Mouse (Mus musculus) liver, embryonic 11.5 days (tissue): ENCODE data around the gene Fam57b. TPM values are rescaled to one million over a fixed set of nuclear protein-coding genes. Genes with fewer than 3 reads are reported as not detected.

Source experiments
- ATAC-seq: fragments of 200-750 bp; cut with Nextera tagmentation; replicated peaks from 2 replicates; pipeline ENCODE4 v1.8.0; 2017; ENCODE audit warnings: moderate number of reproducible peaks, mild to moderate bottlenecking, moderate TSS enrichment, moderate library complexity; ENCODE audit not compliant: low FRiP score
- DNase-seq: peaks from one replicate; pipeline ENCODE4 v3.0.0-alpha.2; 2017; ENCODE audit warnings: low spot score
- H3K27ac ChIP-seq: fragments of 300-500 bp; sonication (generic); 2 replicates; pipeline ENCODE4 v1.5.1; 2014; ENCODE audit warnings: mild to moderate bottlenecking, low read depth, low read length, control low read depth
- H3K27me3 ChIP-seq: fragments of 300-500 bp; sonication (generic); replicated peaks from 2 replicates; pipeline ENCODE4 v1.6.1; 2014; ENCODE audit warnings: low read length, mixed read lengths; ENCODE audit not compliant: control insufficient read depth, insufficient read depth
- H3K36me3 ChIP-seq: fragments of 300-500 bp; sonication (generic); 2 replicates; pipeline ENCODE4 v1.6.1; 2014; ENCODE audit warnings: mild to moderate bottlenecking, low read length, moderate library complexity, mixed read lengths; ENCODE audit not compliant: control insufficient read depth, insufficient read depth
- H3K4me1 ChIP-seq: fragments of 300-500 bp; sonication (generic); replicated peaks from 2 replicates; pipeline ENCODE4 v1.6.1; 2014; ENCODE audit warnings: low read length, mixed read lengths; ENCODE audit not compliant: control insufficient read depth, insufficient read depth
- H3K4me2 ChIP-seq: fragments of 300-500 bp; sonication (generic); 2 replicates; pipeline ENCODE4 v1.6.1; 2014; ENCODE audit warnings: mild to moderate bottlenecking, control low read depth, moderate library complexity
- H3K4me3 ChIP-seq: fragments of 300-500 bp; sonication (generic); 2 replicates; pipeline ENCODE4 v1.5.1; 2014; ENCODE audit warnings: low read depth, low read length, control low read depth
- H3K9ac ChIP-seq: fragments of 300-500 bp; sonication (generic); 2 replicates; pipeline ENCODE4 v1.6.1; 2014; ENCODE audit warnings: low read depth, low read length, control low read depth
- H3K9me3 ChIP-seq: fragments of 300-500 bp; sonication (generic); 2 replicates; pipeline ENCODE4 v1.6.1; 2016; ENCODE audit warnings: low read length, inconsistent platforms, mixed read lengths; ENCODE audit not compliant: control insufficient read depth
- WGBS: fragments of 180-500 bp; shearing (Covaris S2); extraction: QIAGEN DNeasy Blood & Tissue Kit; methylation state at CpG from one replicate; pipeline ENCODE4 v1.1.7; 2014; 5-methylcytosine and 5-hydroxymethylcytosine counted together
- polyA plus RNA-seq: library from polyadenylated mRNA; unstranded; fragments of >200 nt; fragmentation: Nextera tagmentation; extraction: Ambion mirVana; gene quantifications from 2 replicates; pipeline ENCODE4 v1.2.1, GENCODE M21; 2014

The Fam57b gene
- polyA plus RNA-seq, 1 experiment from 2014 or later: not detected

DNA sequence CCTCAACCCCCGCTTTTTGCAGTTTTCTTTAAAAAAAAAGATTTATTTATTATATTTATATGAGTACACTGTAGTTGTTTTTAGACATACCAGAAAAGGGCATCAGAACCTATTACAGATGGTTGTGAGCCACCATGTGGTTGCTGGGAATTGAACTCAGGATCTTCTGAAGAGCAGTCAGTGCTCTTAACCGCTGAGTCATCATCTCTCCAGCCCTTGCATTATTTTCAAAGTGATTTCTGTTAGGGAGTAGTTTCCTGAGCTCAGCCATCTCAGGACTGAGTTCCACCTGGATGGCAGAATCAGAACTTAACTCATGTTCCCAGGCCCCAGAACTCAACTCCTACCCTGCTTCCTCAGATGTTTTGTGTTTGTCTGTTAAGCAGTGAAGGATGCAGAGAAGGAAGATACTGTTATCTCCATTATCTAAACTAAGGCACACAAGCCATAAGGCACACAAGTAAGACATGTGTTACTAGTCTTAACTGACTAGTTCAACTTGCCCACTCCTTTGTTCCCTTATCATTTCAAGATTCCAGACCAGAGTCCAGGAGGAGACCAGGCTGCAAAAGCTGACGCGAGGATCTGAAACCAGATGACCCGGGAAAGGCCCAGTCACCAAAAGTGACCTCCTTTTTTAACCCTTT lies 12.4 kb downstream of the Fam57b start:
- H3K9me3 ChIP-seq: no peaks in the 10 kb centered on the region
- H3K4me1 ChIP-seq: peaks cover 22% of the 10 kb centered on the region
- H3K27ac ChIP-seq: peak overlapping the region; percentile 77; the same call in 1 of the 2 replicates
- ATAC-seq (0 out of 2 replicates have a peak, but pooled peaks have one; percentile 11), DNase-seq (no peak)
- WGBS: 41% methylated on average over 5 of the region's 5 CpGs
- H3K4me3 ChIP-seq: peak overlapping the region; percentile 72; the same call in 1 of the 2 replicates
- H3K27me3 ChIP-seq: no peaks in the 10 kb centered on the region
- 0 out of 2 replicates have a peak, but pooled peaks cover 2% of the 10 kb centered on the region for H3K36me3 ChIP-seq
- peak overlapping the region; percentile 78 for H3K9ac ChIP-seq
- H3K4me2 ChIP-seq: peak overlapping the region; percentile 96

GRCm38 (mm10) chr7:126815726-126816222 lies 18.3 kb downstream of the Fam57b start:
- ATAC-seq (no peak), DNase-seq (no peak)
- Histone ChIP-seq H3K27me3 (no peaks in the 10 kb centered on the region), H3K4me1 (no peaks in the 10 kb centered on the region), H3K36me3 (no peaks in the 10 kb centered on the region), H3K9ac (no peak overlapping the region), H3K9me3 (no peaks in the 10 kb centered on the region), H3K4me2 (no peak overlapping the region), H3K27ac (no peak overlapping the region), H3K4me3 (no peak overlapping the region)
- WGBS: 74% methylated on average over 8 of the region's 8 CpGs

DNA sequence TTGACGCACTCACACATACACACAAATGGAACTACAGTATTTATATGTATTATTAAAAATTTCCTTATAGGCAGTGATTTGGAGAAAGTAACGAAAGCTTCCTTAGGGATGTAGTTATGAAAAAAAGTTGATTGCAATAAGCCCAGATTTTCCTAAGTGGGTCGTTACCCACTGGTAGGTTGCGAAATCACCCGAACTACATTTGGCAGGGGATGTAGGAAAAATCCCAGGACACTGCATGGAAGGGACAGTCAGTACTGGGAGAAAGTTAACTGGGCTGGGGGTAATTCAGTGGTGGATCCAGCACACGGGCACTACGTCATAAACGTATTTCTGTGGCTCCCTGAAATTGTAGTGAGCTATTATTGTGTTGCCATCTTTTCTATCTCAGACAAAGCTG lies 19.0 kb downstream of the Fam57b start:
- no peak for DNase-seq

DNA sequence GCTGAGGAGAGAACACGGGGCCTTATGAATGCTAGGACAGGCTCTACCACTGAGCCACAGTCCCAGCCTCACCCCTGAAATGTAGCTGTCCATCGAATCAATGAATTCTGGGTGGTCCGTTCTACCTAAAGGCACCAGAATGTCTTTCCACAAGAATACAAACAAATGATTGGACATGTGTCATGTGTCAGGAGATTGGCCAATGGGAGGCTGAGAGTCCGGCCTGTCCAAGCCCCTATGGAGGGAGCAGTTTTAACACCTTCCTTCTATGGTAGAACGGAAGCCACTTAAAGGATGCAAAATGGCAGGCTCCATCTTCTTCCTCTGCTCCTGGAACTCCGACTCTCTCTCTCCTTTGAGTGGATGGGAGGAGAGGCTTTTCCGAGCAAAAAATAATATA lies 20.1 kb downstream of the Fam57b start:
- Histone ChIP-seq H3K9ac (no peak overlapping the region), H3K4me1 (0 out of 2 replicates have a peak, but pooled peaks cover 4% of the 10 kb centered on the region), H3K27ac (no peak overlapping the region), H3K4me2 (no peak overlapping the region), H3K9me3 (no peaks in the 10 kb centered on the region), H3K4me3 (no peak overlapping the region), H3K27me3 (peaks cover 3% of the 10 kb centered on the region; the same call in 1 of the 2 replicates), H3K36me3 (no peaks in the 10 kb centered on the region)
- WGBS: 87% methylated on average over 7 of the region's 7 CpGs
- no peak for ATAC-seq
- DNase-seq: no peak

More for the DNA sequence above, 19.0 kb downstream of the Fam57b start:
- Histone ChIP-seq H3K4me2 (no peak overlapping the region), H3K9me3 (no peaks in the 10 kb centered on the region), H3K4me1 (no peaks in the 10 kb centered on the region), H3K36me3 (no peaks in the 10 kb centered on the region), H3K4me3 (no peak overlapping the region), H3K27ac (no peak overlapping the region), H3K9ac (no peak overlapping the region), H3K27me3 (no peaks in the 10 kb centered on the region)
- no peak for ATAC-seq
- 84% methylated on average over 8 of the region's 8 CpGs for WGBS

GRCm38 (mm10) chr7:126818818-126819217 lies 21.4 kb downstream of the Fam57b start:
- no peak for DNase-seq
- no peak for ATAC-seq
- Histone ChIP-seq H3K9me3 (no peaks in the 10 kb centered on the region), H3K4me3 (no peak overlapping the region), H3K36me3 (no peaks in the 10 kb centered on the region), H3K4me2 (no peak overlapping the region), H3K9ac (no peak overlapping the region), H3K27ac (no peak overlapping the region), H3K4me1 (peaks cover 6% of the 10 kb centered on the region; the same call in 1 of the 2 replicates), H3K27me3 (peaks cover 15% of the 10 kb centered on the region)
- 42% methylated on average over 1 of the region's 1 CpGs for WGBS

DNA sequence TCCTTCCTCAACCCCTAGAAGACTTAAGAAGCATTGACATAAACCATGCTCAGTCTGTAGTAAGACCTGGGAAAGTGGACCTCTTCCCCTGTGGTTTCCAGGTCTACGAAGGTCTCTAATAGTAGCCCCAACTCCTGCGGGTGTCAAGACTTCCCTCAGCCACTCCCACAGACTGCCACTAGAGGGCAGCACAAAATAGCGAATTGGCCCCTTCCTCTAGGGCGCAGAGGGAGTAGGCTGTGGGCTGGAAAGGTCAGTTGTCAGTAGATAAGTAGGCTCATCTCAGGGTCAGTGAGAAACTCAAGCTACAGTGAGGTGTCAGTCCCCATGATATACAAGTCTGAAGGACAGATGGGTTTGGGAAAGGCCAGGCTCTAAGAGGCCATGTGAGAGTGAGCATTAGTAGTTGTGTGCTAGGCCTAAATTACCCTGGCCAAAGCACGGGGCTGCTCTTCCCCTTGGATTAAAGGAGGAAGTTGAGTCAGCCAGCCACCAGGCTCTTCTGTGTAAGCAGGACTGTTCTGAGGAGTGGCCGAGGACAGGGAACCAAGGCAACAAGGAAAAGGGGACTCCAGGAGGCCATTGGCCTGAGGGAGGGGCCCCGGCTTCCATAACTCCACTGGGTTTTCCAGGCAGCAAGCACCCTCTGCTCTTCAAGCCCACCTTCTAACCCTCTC lies 24.5 kb downstream of the Fam57b start:
- H3K27ac ChIP-seq: no peak overlapping the region
- no peaks in the 10 kb centered on the region for H3K36me3 ChIP-seq
- DNase-seq (peak; percentile 80), ATAC-seq (0 out of 2 replicates have a peak, but pooled peaks have one; percentile 45)
- H3K9me3 ChIP-seq: no peaks in the 10 kb centered on the region
- H3K4me1 ChIP-seq: peaks cover 6% of the 10 kb centered on the region; the same call in 1 of the 2 replicates
- WGBS: 16% methylated on average over 7 of the region's 7 CpGs
- no peak overlapping the region for H3K4me2 ChIP-seq
- peaks cover 33% of the 10 kb centered on the region for H3K27me3 ChIP-seq
- no peak overlapping the region for H3K9ac ChIP-seq
- no peak overlapping the region for H3K4me3 ChIP-seq

DNA sequence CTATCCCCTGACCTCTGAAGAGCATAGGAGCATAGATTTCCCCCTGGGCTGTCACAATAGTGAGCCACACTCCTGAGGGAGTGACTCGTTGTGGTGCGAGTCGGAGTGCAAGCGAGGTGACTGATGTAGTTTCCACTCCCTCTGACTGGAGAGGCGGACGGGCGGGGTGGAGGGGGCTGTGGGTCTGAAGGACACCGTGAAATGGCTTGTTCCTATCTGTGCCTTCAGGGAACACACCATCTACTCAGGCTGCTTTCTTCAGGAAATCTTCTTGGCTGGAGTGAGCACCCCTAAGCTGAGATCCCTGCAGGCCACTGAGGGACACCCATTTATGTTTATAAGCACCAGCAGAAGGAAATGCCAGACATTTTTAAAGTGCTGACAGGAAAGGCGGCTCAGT lies 25.3 kb downstream of the Fam57b start:
- no peaks in the 10 kb centered on the region for H3K9me3 ChIP-seq
- H3K4me3 ChIP-seq: no peak overlapping the region
- WGBS: 17% methylated on average over 9 of the region's 9 CpGs
- H3K36me3 ChIP-seq: no peaks in the 10 kb centered on the region
- H3K4me1 ChIP-seq: peaks cover 6% of the 10 kb centered on the region; the same call in 1 of the 2 replicates
- no peak overlapping the region for H3K9ac ChIP-seq
- no peak for ATAC-seq
- peak overlapping the region; percentile 52; the same call in 1 of the 2 replicates for H3K4me2 ChIP-seq
- DNase-seq: no peak
- peaks cover 33% of the 10 kb centered on the region for H3K27me3 ChIP-seq
- no peak overlapping the region for H3K27ac ChIP-seq

GRCm38 (mm10) chr7:126823202-126823711 lies 25.8 kb downstream of the Fam57b start:
- no peaks in the 10 kb centered on the region for H3K36me3 ChIP-seq
- peak overlapping the region; percentile 52 for H3K4me2 ChIP-seq
- ATAC-seq (no peak), DNase-seq (no peak)
- H3K9ac ChIP-seq: no peak overlapping the region
- H3K9me3 ChIP-seq: no peaks in the 10 kb centered on the region
- H3K4me3 ChIP-seq: peak overlapping the region; percentile 26
- no peak overlapping the region for H3K27ac ChIP-seq
- H3K4me1 ChIP-seq: peaks cover 6% of the 10 kb centered on the region; the same call in 1 of the 2 replicates
- 0% methylated on average over 11 of the region's 19 CpGs for WGBS
- H3K27me3 ChIP-seq: peaks cover 33% of the 10 kb centered on the region
